Mouse (Mus musculus) intestine, embryonic 15.5 days (tissue): Measurements from ENCODE around the gene Stard3. TPM values are rescaled to one million over a fixed set of nuclear protein-coding genes. Genes with fewer than 3 reads are reported as not detected.
A peak's percentile ranks its signal among the peaks of the same experiment; 100 is the strongest.

Experiments used
- ATAC-seq: fragments of 200-750 bp; cut with Nextera tagmentation; 2 replicates; pipeline ENCODE4 v1.8.0; 2017; ENCODE audit warnings: moderate TSS enrichment, moderate library complexity
- H3K27ac ChIP-seq: fragments of 300-500 bp; sonication (generic); 2 replicates; pipeline ENCODE4 v1.5.1; 2015; ENCODE audit warnings: mild to moderate bottlenecking, inconsistent platforms
- H3K27me3 ChIP-seq: fragments of 300-500 bp; sonication (generic); replicated peaks from 2 replicates; pipeline ENCODE4 v1.6.1; 2015; ENCODE audit warnings: inconsistent platforms
- H3K36me3 ChIP-seq: fragments of 300-500 bp; sonication (generic); 2 replicates; pipeline ENCODE4 v1.6.1; 2015; ENCODE audit warnings: inconsistent platforms
- H3K4me1 ChIP-seq: fragments of 300-500 bp; sonication (generic); replicated peaks from 2 replicates; pipeline ENCODE4 v1.6.1; 2015; ENCODE audit warnings: inconsistent platforms
- H3K4me2 ChIP-seq: fragments of 300-500 bp; sonication (generic); replicated peaks from 2 replicates; pipeline ENCODE4 v1.6.1; 2015; ENCODE audit warnings: mild to moderate bottlenecking, inconsistent platforms
- H3K4me3 ChIP-seq: fragments of 300-500 bp; sonication (generic); replicated peaks from 2 replicates; pipeline ENCODE4 v1.5.1; 2015; ENCODE audit warnings: inconsistent platforms
- H3K9ac ChIP-seq: fragments of 300-500 bp; sonication (generic); 2 replicates; pipeline ENCODE4 v1.6.1; 2015; ENCODE audit warnings: inconsistent platforms
- H3K9me3 ChIP-seq: fragments of 300-500 bp; sonication (generic); 2 replicates; pipeline ENCODE4 v1.6.1; 2016; ENCODE audit warnings: inconsistent platforms
- WGBS: fragments of 180-500 bp; shearing (Covaris S2); methylation state at CpG from one replicate; pipeline ENCODE4 v1.1.7; 2015; 5-methylcytosine and 5-hydroxymethylcytosine counted together
- polyA plus RNA-seq: library from polyadenylated mRNA; unstranded; fragments of >200 nt; fragmentation: Nextera tagmentation; extraction: Ambion mirVana; gene quantifications from 2 replicates; pipeline ENCODE4 v1.2.1, GENCODE M21; 2015

The Stard3 gene
- polyA plus RNA-seq, 1 experiment from 2014 or later = 39.7 TPM

DNA sequence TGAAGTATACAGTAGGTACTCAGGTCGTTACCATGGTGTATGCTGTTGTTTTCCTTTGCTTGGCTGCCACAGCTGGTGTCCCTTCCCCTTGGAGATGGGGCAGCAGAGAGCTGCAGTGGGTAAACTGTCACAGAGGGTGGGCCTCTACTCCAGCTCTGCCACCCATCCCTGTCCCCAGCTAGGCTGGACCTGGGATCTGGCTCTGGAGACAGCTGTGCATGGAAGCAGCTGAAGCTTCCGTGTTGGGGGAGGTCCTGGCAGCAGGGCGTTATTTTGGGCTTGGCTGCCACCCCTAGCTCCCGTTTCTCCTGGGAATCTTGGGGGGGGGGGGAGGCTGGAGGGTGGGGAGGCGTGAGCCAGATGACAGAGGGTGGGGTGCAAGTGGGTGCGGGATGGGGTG is 60.1 kb downstream of the Stard3 start:
- WGBS = 65% methylated on average over 6 of the region's 6 CpGs
- no peak overlapping the region for H3K9ac ChIP-seq
- 0 out of 2 replicates have a peak overlapping the region, but pooled peaks have one; percentile 15 for H3K27ac ChIP-seq
- H3K9me3 ChIP-seq = no peaks in the 10 kb centered on the region
- H3K4me1 ChIP-seq = peaks cover 41% of the 10 kb centered on the region
- H3K4me2 ChIP-seq = no peak overlapping the region
- H3K4me3 ChIP-seq = no peak overlapping the region
- no peak for ATAC-seq
- H3K36me3 ChIP-seq = peaks cover 24% of the 10 kb centered on the region
- no peaks in the 10 kb centered on the region for H3K27me3 ChIP-seq

DNA sequence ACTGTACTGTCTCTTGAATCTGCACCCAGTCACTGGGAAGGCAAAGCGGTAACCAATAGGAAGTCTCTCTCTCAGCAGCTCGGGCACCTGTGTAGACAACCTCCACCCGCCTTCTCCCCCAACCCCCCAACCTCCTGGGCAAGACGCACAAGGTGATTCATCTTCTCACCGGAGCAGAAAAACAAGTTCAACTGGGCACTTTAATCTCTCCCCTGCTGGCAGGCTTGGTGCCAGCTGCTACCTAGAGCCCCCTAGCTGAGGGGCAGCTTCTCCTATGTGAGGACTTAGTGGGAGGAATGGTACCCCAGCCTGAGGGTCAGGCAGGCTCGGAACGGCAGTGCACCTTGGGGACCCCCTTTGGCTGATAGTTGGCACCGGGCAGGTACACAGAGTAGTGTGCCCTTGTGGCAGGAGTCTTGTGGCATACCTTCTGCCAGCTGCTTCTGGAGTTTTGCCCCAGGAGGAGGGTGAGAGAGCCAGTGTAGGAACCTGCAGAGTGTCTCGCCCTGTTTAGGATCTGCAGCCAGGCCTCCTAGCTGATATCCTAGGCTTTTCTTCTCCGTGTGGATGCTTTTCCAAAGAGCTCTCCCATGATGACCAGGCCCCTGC is 60.9 kb downstream of the Stard3 start:
- peaks cover 34% of the 10 kb centered on the region for H3K4me1 ChIP-seq
- ATAC-seq = no peak
- WGBS = 79% methylated on average over 10 of the region's 10 CpGs
- no peak overlapping the region for H3K4me3 ChIP-seq
- H3K36me3 ChIP-seq = peaks cover 24% of the 10 kb centered on the region
- H3K9ac ChIP-seq = no peak overlapping the region
- no peak overlapping the region for H3K27ac ChIP-seq
- no peaks in the 10 kb centered on the region for H3K27me3 ChIP-seq
- H3K4me2 ChIP-seq = no peak overlapping the region
- no peaks in the 10 kb centered on the region for H3K9me3 ChIP-seq

DNA sequence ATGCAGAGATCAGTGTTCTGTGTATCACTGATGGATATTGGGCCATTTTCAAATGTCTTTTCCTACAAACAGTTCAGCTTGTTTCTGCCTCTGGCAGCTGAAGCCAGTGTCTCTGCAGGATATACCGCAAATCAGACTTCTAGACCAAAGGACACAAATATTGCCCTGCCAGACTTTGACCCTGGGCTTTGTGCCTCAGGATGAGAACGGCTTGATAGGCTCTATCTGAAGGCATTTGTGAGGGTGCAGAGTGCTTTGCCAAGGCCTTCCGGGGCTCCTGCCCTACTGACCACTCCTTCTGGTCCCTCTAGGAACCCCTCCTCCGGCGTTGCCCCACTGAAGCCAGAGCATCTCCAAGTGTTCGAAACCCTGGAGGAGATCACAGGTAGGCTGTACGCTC is 68.4 kb downstream of the Stard3 start:
- Histone ChIP-seq H3K27me3 (no peaks in the 10 kb centered on the region), H3K9ac (no peak overlapping the region), H3K36me3 (peaks cover 34% of the 10 kb centered on the region), H3K4me3 (no peak overlapping the region), H3K9me3 (no peaks in the 10 kb centered on the region), H3K27ac (peak overlapping the region; percentile 46), H3K4me1 (peaks cover 8% of the 10 kb centered on the region), H3K4me2 (no peak overlapping the region)
- ATAC-seq = peak; percentile 58
- WGBS = 69% methylated on average over 7 of the region's 7 CpGs

GRCm38 (mm10) chr11:98428436-98428835 is 70.3 kb downstream of the Stard3 start:
- Histone ChIP-seq H3K9ac (no peak overlapping the region), H3K27ac (peak overlapping the region; percentile 32; the same call in 1 of the 2 replicates), H3K4me2 (peak overlapping the region; percentile 19; the same call in 1 of the 2 replicates), H3K9me3 (no peaks in the 10 kb centered on the region), H3K27me3 (no peaks in the 10 kb centered on the region), H3K4me3 (no peak overlapping the region), H3K4me1 (peaks cover 8% of the 10 kb centered on the region), H3K36me3 (peaks cover 35% of the 10 kb centered on the region)
- peak; percentile 73 for ATAC-seq
- 70% methylated on average over 5 of the region's 5 CpGs for whole genome bisulfite sequencing

Other genes starting within 250 kb of the Stard3 start
- 10.4 and 14.9 TPM in 2 replicates for gene Fbxl20, start 208.0 kb upstream of the Stard3 start, polyA plus RNA-seq
- gene Med1, start 165.1 kb upstream of the Stard3 start, polyA plus RNA-seq = 53.6 and 63.0 TPM in 2 replicates
- gene Cdk12, start 155.3 kb upstream of the Stard3 start, polyA plus RNA-seq = 8.5 and 9.4 TPM in 2 replicates
- 0.09 TPM in 2 replicates for gene Neurod2, start 28.7 kb upstream of the Stard3 start, polyA plus RNA-seq
- gene Ppp1r1b, start 10.0 kb upstream of the Stard3 start, polyA plus RNA-seq = 52.2 and 68.9 TPM in 2 replicates
- gene Tcap, start 25.4 kb downstream of the Stard3 start, polyA plus RNA-seq = 0.25 TPM in 1 of 2 replicates, not detected in the other
- 0.19 TPM in 1 of 2 replicates, not detected in the other for gene Pnmt, start 28.1 kb downstream of the Stard3 start, polyA plus RNA-seq
- gene Pgap3, start 42.1 kb downstream of the Stard3 start, polyA plus RNA-seq = 15.5 and 16.7 TPM in 2 replicates
- 31.9 and 35.1 TPM in 2 replicates for gene Erbb2, start 54.1 kb downstream of the Stard3 start, polyA plus RNA-seq
- gene Mien1, start 80.6 kb downstream of the Stard3 start, polyA plus RNA-seq = 202 and 212 TPM in 2 replicates
- 71.0 and 73.7 TPM in 2 replicates for gene Grb7, start 88.0 kb downstream of the Stard3 start, polyA plus RNA-seq
- gene Ikzf3, start 187.7 kb downstream of the Stard3 start, polyA plus RNA-seq = 0.21 and 0.24 TPM in 2 replicates
- gene Zpbp2, start 192.7 kb downstream of the Stard3 start, polyA plus RNA-seq = 0.53 and 0.60 TPM in 2 replicates
- gene Ormdl3, start 229.0 kb downstream of the Stard3 start, polyA plus RNA-seq = 50.5 and 55.2 TPM in 2 replicates
- not detected in 2 replicates for gene Lrrc3c, start 239.9 kb downstream of the Stard3 start, polyA plus RNA-seq